Mouse (Mus musculus) MEL (cell line): ENCODE data around the gene Eloa. TPM values are rescaled to one million over a fixed set of nuclear protein-coding genes. Genes with fewer than 3 reads are reported as not detected.

Source experiments
- DNase-seq: peaks from one replicate; pipeline ENCODE4 v3.0.0; 2011; ENCODE audit warnings: low read depth, low spot score
- H3K27ac ChIP-seq: 2 replicates; pipeline ENCODE4 v1.5.1; 2012; ENCODE audit warnings: low read depth, mild to moderate bottlenecking, control low read depth, low read length, moderate library complexity; ENCODE audit not compliant: control insufficient read depth
- H3K27me3 ChIP-seq, 2 experiments: fragments of 150-350 bp in 1 of 2; sonication (generic) in 1 of 2; 2 replicates each; pipeline ENCODE4 v1.6.1; 2012; ENCODE audit warnings: low read length in 2 of 2, mild to moderate bottlenecking in 2 of 2, improper control_type of control experiment in 1 of 2, moderate library complexity in 1 of 2; ENCODE audit not compliant: insufficient read depth in 2 of 2, control insufficient read depth in 1 of 2
- H3K36me3 ChIP-seq, 2 experiments: 2 replicates each; pipeline ENCODE4 v1.6.1; 2012 to 2014; ENCODE audit warnings: low read length in 2 of 2, improper control_type of control experiment in 1 of 2, inconsistent platforms in 1 of 2, mild to moderate bottlenecking in 1 of 2; ENCODE audit not compliant: insufficient read depth in 2 of 2, control insufficient read depth in 1 of 2
- H3K4me1 ChIP-seq, 2 experiments: fragments of 150-350 bp in 1 of 2; sonication (generic) in 1 of 2; 2 replicates each; pipeline ENCODE4 v1.6.1; 2012; ENCODE audit warnings: low read length in 2 of 2, improper control_type of control experiment in 1 of 2, mild to moderate bottlenecking in 1 of 2; ENCODE audit not compliant: insufficient read depth in 2 of 2, control insufficient read depth in 1 of 2
- H3K4me3 ChIP-seq, 2 experiments: fragments of 150-350 bp in 1 of 2; sonication (generic) in 1 of 2; 2 replicates each; pipeline ENCODE4 v1.5.1; 2012; ENCODE audit warnings: low read depth in 2 of 2, low read length in 2 of 2, mild to moderate bottlenecking in 2 of 2, moderate library complexity in 2 of 2, control low read depth in 1 of 2, improper control_type of control experiment in 1 of 2; ENCODE audit not compliant: control insufficient read depth in 1 of 2, insufficient read depth in 1 of 2
- H3K79me2 ChIP-seq: 2 replicates; pipeline ENCODE4 v1.6.1; 2012; ENCODE audit warnings: mild to moderate bottlenecking, low read length, moderate library complexity; ENCODE audit not compliant: control insufficient read depth, poor library complexity, insufficient read depth
- H3K9ac ChIP-seq: 2 replicates; pipeline ENCODE4 v1.6.1; 2012; ENCODE audit warnings: low read depth, mild to moderate bottlenecking, control low read depth, low read length, moderate library complexity; ENCODE audit not compliant: control insufficient read depth, poor library complexity, severe bottlenecking
- H3K9me3 ChIP-seq: fragments of 150-350 bp; sonication (generic); replicated peaks from 2 replicates; pipeline ENCODE4 v1.6.1; 2012; ENCODE audit warnings: mild to moderate bottlenecking, low read length, improper control_type of control experiment, moderate library complexity; ENCODE audit not compliant: insufficient read depth
- CTCF ChIP-seq, 3 experiments: IDR thresholded peaks in 2 of 3; conservative IDR thresholded peaks in 1 of 3; 2 replicates each; pipeline ENCODE4 v1.5.1; 2011 to 2012; ENCODE audit warnings: low read length in 3 of 3, low read depth in 2 of 3, mild to moderate bottlenecking in 2 of 3, improper control_type of control experiment in 1 of 3, inconsistent platforms in 1 of 3, mixed read lengths in 1 of 3, moderate library complexity in 1 of 3; ENCODE audit not compliant: control insufficient read depth in 1 of 3, insufficient read depth in 1 of 3, poor library complexity in 1 of 3, severe bottlenecking in 1 of 3
- EP300 ChIP-seq, 2 experiments: IDR thresholded peaks; 2 replicates each; pipeline ENCODE4 v1.6.1; 2011; ENCODE audit warnings: improper control_type of control experiment in 2 of 2, low read length in 2 of 2, low read depth in 1 of 2, mild to moderate bottlenecking in 1 of 2
- GABPA ChIP-seq: IDR thresholded peaks from 2 replicates; pipeline ENCODE4 v1.6.1; 2012; ENCODE audit warnings: low read depth, mild to moderate bottlenecking, inconsistent platforms, low read length, improper control_type of control experiment, moderate library complexity
- GATA1 ChIP-seq: IDR thresholded peaks from 2 replicates; pipeline ENCODE4 v1.6.1; 2011; ENCODE audit warnings: low read depth, low read length, improper control_type of control experiment
- HCFC1 ChIP-seq: IDR thresholded peaks from 2 replicates; pipeline ENCODE4 v1.6.1; 2012; ENCODE audit warnings: low read depth, mild to moderate bottlenecking, inconsistent platforms, low read length, improper control_type of control experiment, moderate library complexity
- MEF2A ChIP-seq: IDR thresholded peaks from 2 replicates; pipeline ENCODE4 v1.6.1; 2014; ENCODE audit warnings: low read depth, mild to moderate bottlenecking, inconsistent platforms, low read length, improper control_type of control experiment; ENCODE audit not compliant: poor library complexity, insufficient replicate concordance, severe bottlenecking; ENCODE audit errors: extremely low read depth
- MYC ChIP-seq: IDR thresholded peaks from 2 replicates; pipeline ENCODE4 v1.6.1; 2011; ENCODE audit warnings: low read depth, mild to moderate bottlenecking, low read length, improper control_type of control experiment, moderate library complexity
- NRF1 ChIP-seq: IDR thresholded peaks from 2 replicates; pipeline ENCODE4 v1.6.1; 2014; ENCODE audit warnings: low read depth, mild to moderate bottlenecking, inconsistent platforms, low read length, improper control_type of control experiment, moderate library complexity; ENCODE audit not compliant: poor library complexity, insufficient read depth, severe bottlenecking
- POLR2A ChIP-seq, 2 experiments: IDR thresholded peaks; 2 replicates each; pipeline ENCODE4 v1.6.1; 2011 to 2012; ENCODE audit warnings: low read length in 2 of 2, mild to moderate bottlenecking in 2 of 2, control low read depth in 1 of 2, improper control_type of control experiment in 1 of 2, low read depth in 1 of 2, moderate library complexity in 1 of 2; ENCODE audit not compliant: control insufficient read depth in 1 of 2, insufficient read depth in 1 of 2, poor library complexity in 1 of 2
- POLR2AphosphoS2 ChIP-seq: IDR thresholded peaks from 2 replicates; pipeline ENCODE4 v1.6.1; 2011; ENCODE audit warnings: low read length, improper control_type of control experiment
- RAD21 ChIP-seq: IDR thresholded peaks from 2 replicates; pipeline ENCODE4 v1.6.1; 2011; ENCODE audit warnings: mild to moderate bottlenecking, low read depth, low read length, improper control_type of control experiment
- RCOR1 ChIP-seq: IDR thresholded peaks from 2 replicates; pipeline ENCODE4 v1.6.1; 2012; ENCODE audit warnings: low read depth, mild to moderate bottlenecking, inconsistent platforms, low read length, improper control_type of control experiment
- SMC3 ChIP-seq: IDR thresholded peaks from 2 replicates; pipeline ENCODE4 v1.6.1; 2011; ENCODE audit warnings: low read depth, low read length, improper control_type of control experiment
- TAL1 ChIP-seq: IDR thresholded peaks from 2 replicates; pipeline ENCODE4 v1.6.1; 2012; ENCODE audit warnings: mild to moderate bottlenecking, inconsistent platforms, low read length, moderate library complexity, mixed read lengths
- TCF12 ChIP-seq: IDR thresholded peaks from 2 replicates; pipeline ENCODE4 v1.6.1; 2014; ENCODE audit warnings: low read depth, mild to moderate bottlenecking, inconsistent platforms, low read length, improper control_type of control experiment, moderate library complexity
- ZC3H11A ChIP-seq: IDR thresholded peaks from 2 replicates; pipeline ENCODE4 v1.6.1; 2012; ENCODE audit warnings: low read depth, mild to moderate bottlenecking, inconsistent platforms, low read length, improper control_type of control experiment
- ZMIZ1 ChIP-seq: IDR thresholded peaks from 2 replicates; pipeline ENCODE4 v1.6.1; 2012; ENCODE audit warnings: low read depth, mild to moderate bottlenecking, inconsistent platforms, low read length, improper control_type of control experiment, moderate library complexity
- polyA plus RNA-seq, 2 experiments: library from polyadenylated mRNA; stranded (reverse) in 1 of 2; unstranded in 1 of 2; fragments of >175 nt in 1 of 2; fragments of >200 nt in 1 of 2; gene quantifications; 2 replicates each; pipeline versions ENCODE4 v1.2.1 to v1.2.4; 2012; ENCODE audit warnings: low replicate concordance in 2 of 2, low read depth in 1 of 2; ENCODE audit not compliant: insufficient read length in 2 of 2, insufficient read depth in 1 of 2, missing spikeins in 1 of 2
- total RNA-seq: library from RNA; depleted of rRNA; stranded (reverse); fragments of 300-350 nt; gene quantifications from 2 replicates; pipeline ENCODE4 v1.2.3, GENCODE M21; 2012

Eloa gene
- total and polyA plus RNA-seq, 3 experiments: 30.8 to 41.4 (median 34.1) TPM

- Histone ChIP-seq H3K4me1 (peaks cover 0 to 11% of the 10 kb centered on the region in 2 experiments; a peak in 2 of 4 replicates), H3K27ac (no peak overlapping the region), H3K36me3 (no peaks in the 10 kb centered on the region; a peak in 1 of 4 replicates), H3K9me3 (no peaks in the 10 kb centered on the region), H3K9ac (no peak overlapping the region), H3K27me3 (peaks cover 0 to 10% of the 10 kb centered on the region in 2 experiments; a peak in 2 of 4 replicates), H3K4me3 (no peak overlapping the region), H3K79me2 (no peaks in the 10 kb centered on the region)
- DNase-seq: peak; percentile 83
- TF ChIP-seq NRF1 (no peak), SMC3 (peak; percentile 96), CTCF (IDR thresholded peaks at IDR 0.05 in 2 of 3, conservative IDR thresholded peaks at IDR 0.05 in 1 of 3; ENCODE audit: control insufficient read depth in 1 of 3, insufficient read depth in 1 of 3, low read depth in 2 of 3, low read length in 3 of 3, poor library complexity in 1 of 3, severe bottlenecking in 1 of 3) (peak; percentile 85 to 96 (median 93)), GABPA (no peak), MEF2A (no peak), ZC3H11A (peak; percentile 80), POLR2AphosphoS2 (no peak), ZMIZ1 (no peak), RAD21 (peak; percentile 85), HCFC1 (no peak)
These were observed 48.4 kb upstream of the Eloa start for GRCm38 (mm10) chr4:136069954-136070353.

DNA sequence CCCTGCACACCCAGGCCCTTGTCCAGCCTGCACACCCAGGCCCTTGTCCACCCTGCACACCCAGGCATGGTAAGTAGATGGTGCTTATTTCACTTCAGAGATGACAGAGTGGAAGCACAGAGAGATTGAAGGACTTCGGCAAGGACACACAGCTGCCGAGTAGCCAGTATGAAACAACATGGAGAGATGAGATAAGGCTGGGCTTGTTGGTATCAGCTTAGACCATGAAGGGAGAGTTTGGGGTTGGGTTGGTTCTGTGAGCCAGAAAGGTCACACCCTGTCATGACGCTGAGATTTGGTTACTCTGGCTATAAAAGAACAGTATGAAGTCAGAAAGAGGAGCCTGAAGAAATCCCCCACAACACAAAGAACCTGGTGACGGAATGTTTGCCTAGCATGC lies 47.8 kb upstream of the Eloa start:
- Histone ChIP-seq H3K9me3 (no peaks in the 10 kb centered on the region), H3K4me1 (peaks cover 0 to 11% of the 10 kb centered on the region in 2 experiments; a peak in 2 of 4 replicates), H3K36me3 (no peaks in the 10 kb centered on the region; a peak in 1 of 4 replicates), H3K27ac (no peak overlapping the region), H3K27me3 (peaks cover 0 to 8% of the 10 kb centered on the region in 2 experiments; a peak in 2 of 4 replicates), H3K4me3 (no peak overlapping the region), H3K79me2 (no peaks in the 10 kb centered on the region), H3K9ac (no peak overlapping the region)
- peak; percentile 39 for DNase-seq
- peak; percentile 30; the same call in 1 of the 2 replicates for TF ChIP-seq TCF12
- no peak for TF ChIP-seq MYC
- peak; percentile 56 for TF ChIP-seq TAL1
- peak; percentile 31; the same call in 1 of the 2 replicates for TF ChIP-seq RCOR1
- peak in 1 of 2 experiments; percentile 47; a peak in 1 of 4 replicates for TF ChIP-seq EP300 (IDR thresholded peaks at IDR 0.05; ENCODE audit: low read depth in 1 of 2, low read length in 2 of 2)
- TF ChIP-seq GATA1: peak; percentile 52; the same call in 1 of the 2 replicates
- no peak for TF ChIP-seq POLR2A (IDR thresholded peaks at IDR 0.05; ENCODE audit: control insufficient read depth in 1 of 2, insufficient read depth in 1 of 2, low read depth in 1 of 2, low read length in 2 of 2, poor library complexity in 1 of 2)
